Mouse (Mus musculus) CD4-positive naive resting alpha-beta T cell, adult 76 days (primary cell): ENCODE results near the gene Glra1. TPM values are rescaled to one million over a fixed set of nuclear protein-coding genes. Genes with fewer than 3 reads are reported as not detected.

Source experiments
- total RNA-seq: library from RNA; stranded (reverse); gene quantifications from one replicate; pipeline ENCODE4 v1.2.4, GENCODE M21; 2023

Gene Glra1
- total RNA-seq: not detected

DNA sequence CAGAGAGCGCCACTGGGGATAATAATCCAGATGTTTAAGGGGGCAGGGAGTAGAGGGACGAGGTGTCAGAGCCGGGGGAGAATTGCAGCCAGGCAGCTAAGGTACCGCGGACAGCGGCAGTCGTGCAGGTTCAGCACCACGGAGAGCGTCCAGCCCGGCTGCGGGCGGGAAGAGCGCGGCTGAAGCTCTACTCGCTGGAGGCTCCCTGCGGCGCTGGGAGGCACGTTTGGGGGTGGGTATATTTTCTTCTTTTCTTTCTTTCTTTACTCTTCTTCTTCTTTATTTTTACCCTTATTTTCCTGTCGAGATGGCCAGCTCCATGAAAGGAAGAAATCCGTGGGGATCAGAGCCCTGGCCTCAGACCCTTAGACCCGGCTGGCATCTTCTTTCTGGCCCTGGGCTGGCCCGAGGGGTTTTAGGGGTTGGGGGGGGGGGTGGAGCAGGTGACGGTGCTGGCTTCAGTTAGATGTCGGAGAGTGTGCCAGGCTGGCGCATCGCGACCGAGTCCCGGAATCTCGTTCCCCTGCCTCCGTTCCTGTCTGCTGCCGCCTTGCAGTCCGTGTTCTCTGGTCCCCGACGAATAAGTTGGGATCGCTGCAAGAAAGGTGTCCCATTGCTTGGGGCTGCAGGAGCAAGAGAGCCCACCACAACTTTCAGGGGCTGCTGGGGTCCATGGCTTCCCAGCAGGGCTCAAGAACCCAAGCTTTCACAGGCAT is at the start of gene Glra1:
Gene Glra1 (minus strand): TSS at position 391 of the 716 bp plus-strand sequence.

DNA sequence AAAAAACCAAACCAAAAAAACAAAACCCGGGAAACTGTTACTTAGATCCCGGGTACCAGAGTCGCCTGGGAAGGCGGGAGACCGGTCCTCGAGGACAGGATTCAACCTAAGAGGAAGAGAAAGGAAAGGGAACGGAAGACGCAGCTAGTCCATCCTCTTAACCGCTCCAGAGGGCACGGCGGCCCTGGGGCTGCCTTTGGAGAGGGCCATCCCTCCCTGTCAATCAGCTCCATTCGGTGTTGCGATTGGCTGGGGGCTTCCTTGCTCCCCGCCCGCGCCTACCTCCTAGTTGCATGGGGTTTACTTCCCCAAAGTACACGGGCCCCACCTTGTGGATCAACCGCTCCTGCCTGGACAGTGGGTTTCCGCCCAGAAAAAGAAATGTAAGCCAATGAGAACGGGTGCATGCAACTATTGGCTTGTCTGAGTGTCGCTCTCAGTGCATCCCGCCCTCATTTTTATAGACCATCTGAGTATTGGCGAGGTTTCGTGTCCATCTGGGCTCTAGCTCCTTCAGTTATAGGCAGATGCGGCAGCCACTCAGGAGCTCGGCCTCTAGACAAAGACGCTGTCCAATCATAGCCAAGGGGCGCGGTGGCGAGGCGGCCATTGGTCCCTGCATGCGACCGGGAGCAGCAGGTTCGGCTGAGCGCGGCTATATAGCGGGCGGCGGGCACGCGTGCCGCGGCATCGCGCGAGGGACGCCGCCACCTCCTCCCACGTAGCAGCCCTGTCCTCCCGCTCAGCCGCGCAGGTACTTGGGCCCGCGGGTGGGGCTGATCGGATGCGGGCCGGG is 138.8 kb downstream of the Glra1 start, which contains the start of gene G3bp1:
Gene G3bp1 (plus strand): TSS at position 638 of the 796 bp plus-strand sequence.

Other genes starting within 250 kb of the Glra1 start
- gene Sparc, start 185.0 kb downstream of the Glra1 start, total RNA-seq: 1.1 TPM
- gene Atox1, start 147.0 kb downstream of the Glra1 start, total RNA-seq: 60.9 TPM
- 97.1 TPM for gene G3bp1, start 138.5 kb downstream of the Glra1 start, total RNA-seq